Mouse (Mus musculus) neural tube, embryonic 13.5 days (tissue): ENCODE measurements around the gene Ttll11. TPM values are rescaled to one million over a fixed set of nuclear protein-coding genes. Genes with fewer than 3 reads are reported as not detected.
A peak's percentile ranks its signal among the peaks of the same experiment; 100 is the strongest.

Source experiments
- ATAC-seq: fragments of 200-750 bp; cut with Nextera tagmentation; 2 replicates; pipeline ENCODE4 v1.8.0; 2017; ENCODE audit warnings: low read depth, mild to moderate bottlenecking, moderate TSS enrichment, moderate library complexity
- H3K27ac ChIP-seq: fragments of 300-500 bp; sonication (generic); replicated peaks from 2 replicates; pipeline ENCODE4 v1.5.1; 2015; ENCODE audit warnings: moderate library complexity, mild to moderate bottlenecking, inconsistent platforms
- H3K27me3 ChIP-seq: fragments of 300-500 bp; sonication (generic); 2 replicates; pipeline ENCODE4 v1.6.1; 2015; ENCODE audit warnings: mild to moderate bottlenecking, inconsistent platforms
- H3K36me3 ChIP-seq: fragments of 300-500 bp; sonication (generic); 2 replicates; pipeline ENCODE4 v1.6.1; 2015; ENCODE audit warnings: mild to moderate bottlenecking, inconsistent platforms
- H3K4me1 ChIP-seq: fragments of 300-500 bp; sonication (generic); replicated peaks from 2 replicates; pipeline ENCODE4 v1.6.1; 2015; ENCODE audit warnings: inconsistent platforms
- H3K4me2 ChIP-seq: fragments of 300-500 bp; sonication (generic); 2 replicates; pipeline ENCODE4 v1.6.1; 2015; ENCODE audit warnings: inconsistent platforms, mild to moderate bottlenecking, moderate library complexity
- H3K4me3 ChIP-seq: fragments of 300-500 bp; sonication (generic); 2 replicates; pipeline ENCODE4 v1.5.1; 2015; ENCODE audit warnings: mild to moderate bottlenecking, inconsistent platforms
- H3K9ac ChIP-seq: fragments of 300-500 bp; sonication (generic); 2 replicates; pipeline ENCODE4 v1.6.1; 2015; ENCODE audit warnings: moderate library complexity, mild to moderate bottlenecking, inconsistent platforms
- H3K9me3 ChIP-seq: fragments of 300-500 bp; sonication (generic); 2 replicates; pipeline ENCODE4 v1.6.1; 2016; ENCODE audit warnings: inconsistent platforms
- WGBS: fragments of 180-500 bp; shearing (Covaris S2); methylation state at CpG from one replicate; pipeline ENCODE4 v1.1.7; 2015; 5-methylcytosine and 5-hydroxymethylcytosine counted together
- polyA plus RNA-seq: library from polyadenylated mRNA; unstranded; fragments of >200 nt; fragmentation: Nextera tagmentation; extraction: Ambion mirVana; gene quantifications from 2 replicates; pipeline ENCODE4 v1.2.1, GENCODE M21; 2015

Ttll11 gene
- polyA plus RNA-seq, 1 experiment from 2014 or later: 5.1 TPM

DNA sequence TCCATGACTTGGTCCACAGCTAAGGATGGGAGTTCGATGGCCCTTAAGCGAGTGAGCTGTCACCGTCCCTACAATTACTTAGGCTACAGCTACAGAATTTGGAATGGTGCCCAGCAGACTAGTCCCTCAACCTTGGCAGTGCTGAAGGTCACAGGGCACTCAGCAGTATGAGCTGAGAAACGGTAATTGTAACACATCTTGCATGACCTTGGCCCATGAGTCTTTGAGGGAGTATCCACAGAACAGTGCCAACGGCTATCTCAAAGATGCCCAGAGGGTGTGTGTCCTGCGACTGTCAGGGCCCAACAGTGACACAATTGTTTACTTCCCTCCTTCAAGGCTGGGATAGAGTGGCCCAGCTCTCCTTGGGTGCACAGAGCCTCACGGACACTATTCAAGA is 118.5 kb downstream of the Ttll11 start:
- peaks cover 17% of the 10 kb centered on the region for H3K4me1 ChIP-seq
- no peak overlapping the region for H3K9ac ChIP-seq
- no peak overlapping the region for H3K4me2 ChIP-seq
- H3K36me3 ChIP-seq: no peaks in the 10 kb centered on the region
- H3K4me3 ChIP-seq: no peak overlapping the region
- ATAC-seq: no peak
- no peaks in the 10 kb centered on the region for H3K9me3 ChIP-seq
- no peak overlapping the region for H3K27ac ChIP-seq
- WGBS: 81% methylated on average over 7 of the region's 7 CpGs
- H3K27me3 ChIP-seq: no peaks in the 10 kb centered on the region; the same call in 1 of the 2 replicates

GRCm38 (mm10) chr2:35860394-35860744 is 119.3 kb downstream of the Ttll11 start:
- Histone ChIP-seq H3K9ac (no peak overlapping the region), H3K4me3 (no peak overlapping the region), H3K4me1 (peaks cover 17% of the 10 kb centered on the region), H3K27ac (no peak overlapping the region), H3K36me3 (no peaks in the 10 kb centered on the region), H3K4me2 (no peak overlapping the region), H3K27me3 (no peaks in the 10 kb centered on the region; the same call in 1 of the 2 replicates), H3K9me3 (no peaks in the 10 kb centered on the region)
- 0 out of 2 replicates have a peak, but pooled peaks have one; percentile 14 for ATAC-seq
- 50% methylated on average over 10 of the region's 10 CpGs for WGBS

DNA sequence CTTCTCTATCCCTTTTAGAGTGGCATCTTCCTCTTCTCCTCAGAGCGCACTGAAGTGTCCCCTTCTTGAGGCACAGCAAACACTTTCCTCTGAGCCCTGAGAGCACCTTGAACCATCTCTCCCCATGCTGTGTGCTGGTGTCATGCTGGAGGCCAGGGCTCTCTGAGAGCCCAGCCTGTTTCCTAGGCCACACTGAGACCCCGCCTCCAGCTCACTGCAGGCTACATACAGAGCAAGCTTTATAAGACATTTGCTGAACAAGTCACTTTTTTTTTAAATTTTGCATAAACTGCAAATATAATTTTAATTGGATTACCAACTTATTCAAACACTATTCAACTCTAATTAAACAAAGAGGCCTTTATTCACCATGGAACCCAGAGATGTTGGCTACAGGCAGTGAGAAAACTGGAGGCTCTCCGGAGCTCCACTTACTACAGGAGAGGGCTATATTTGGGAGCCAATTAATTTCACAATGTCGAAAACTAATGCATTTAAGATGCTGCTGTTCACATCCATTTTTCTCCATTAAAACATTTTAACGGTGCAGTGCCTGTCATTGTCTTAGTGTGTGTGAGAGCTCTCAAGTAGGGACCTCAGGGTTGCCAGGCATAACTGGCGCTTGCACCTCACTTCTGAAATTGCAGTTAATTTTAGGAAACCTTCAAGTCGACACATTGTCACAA is 119.9 kb downstream of the Ttll11 start:
- Histone ChIP-seq H3K9ac (no peak overlapping the region), H3K27ac (no peak overlapping the region), H3K9me3 (no peaks in the 10 kb centered on the region), H3K4me3 (no peak overlapping the region), H3K4me1 (peaks cover 17% of the 10 kb centered on the region), H3K27me3 (no peaks in the 10 kb centered on the region; the same call in 1 of the 2 replicates), H3K36me3 (no peaks in the 10 kb centered on the region), H3K4me2 (no peak overlapping the region)
- 69% methylated on average over 7 of the region's 7 CpGs for WGBS
- ATAC-seq: 0 out of 2 replicates have a peak, but pooled peaks have one; percentile 52

DNA sequence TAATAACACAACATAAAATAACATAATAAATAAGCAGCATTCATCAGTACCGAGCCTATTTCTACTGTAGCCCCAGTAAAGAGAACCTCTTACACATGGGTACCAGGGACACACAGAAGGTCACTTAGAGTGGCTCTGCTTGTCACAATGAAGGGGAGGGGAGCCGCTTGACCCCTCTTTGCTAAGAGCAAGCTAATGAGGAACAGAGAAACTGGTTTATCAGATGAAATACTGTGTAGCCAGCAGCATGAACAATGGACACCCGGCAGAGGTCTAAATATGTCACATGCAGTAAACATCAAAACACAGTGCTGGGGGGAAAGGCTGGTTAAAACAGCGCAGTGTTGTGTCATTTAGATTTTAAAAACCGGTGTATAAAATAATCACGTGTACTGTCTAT is 121.4 kb downstream of the Ttll11 start:
- Histone ChIP-seq H3K9me3 (no peaks in the 10 kb centered on the region), H3K27ac (no peak overlapping the region), H3K27me3 (no peaks in the 10 kb centered on the region; the same call in 1 of the 2 replicates), H3K4me3 (no peak overlapping the region), H3K4me2 (no peak overlapping the region), H3K9ac (no peak overlapping the region), H3K36me3 (no peaks in the 10 kb centered on the region), H3K4me1 (peaks cover 13% of the 10 kb centered on the region)
- ATAC-seq: no peak
- 79% methylated on average over 6 of the region's 6 CpGs for WGBS

DNA sequence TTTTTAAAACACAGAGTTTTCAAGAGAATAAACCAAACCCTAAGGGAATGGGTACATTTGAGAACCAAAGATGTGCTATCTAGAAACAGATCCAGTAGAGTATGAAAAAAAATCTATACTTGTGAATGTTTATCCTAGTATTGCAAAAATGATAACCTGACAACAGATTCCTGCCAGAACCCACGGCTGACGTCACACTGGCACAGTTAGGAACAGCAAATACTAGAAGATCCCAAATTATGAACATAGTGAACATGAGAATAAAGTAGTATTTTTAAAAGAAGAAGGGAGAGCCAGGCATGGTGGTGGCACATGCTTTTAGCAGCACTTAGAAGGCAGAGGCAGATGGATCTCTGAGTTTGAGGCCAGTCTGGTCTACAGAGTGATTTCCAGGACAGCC is 122.8 kb downstream of the Ttll11 start:
- Histone ChIP-seq H3K27ac (no peak overlapping the region), H3K9me3 (no peaks in the 10 kb centered on the region), H3K36me3 (no peaks in the 10 kb centered on the region), H3K4me2 (no peak overlapping the region), H3K4me1 (peaks cover 22% of the 10 kb centered on the region), H3K9ac (no peak overlapping the region), H3K4me3 (no peak overlapping the region), H3K27me3 (no peaks in the 10 kb centered on the region; the same call in 1 of the 2 replicates)
- no peak for ATAC-seq
- WGBS: 86% methylated on average over 2 of the region's 2 CpGs

DNA sequence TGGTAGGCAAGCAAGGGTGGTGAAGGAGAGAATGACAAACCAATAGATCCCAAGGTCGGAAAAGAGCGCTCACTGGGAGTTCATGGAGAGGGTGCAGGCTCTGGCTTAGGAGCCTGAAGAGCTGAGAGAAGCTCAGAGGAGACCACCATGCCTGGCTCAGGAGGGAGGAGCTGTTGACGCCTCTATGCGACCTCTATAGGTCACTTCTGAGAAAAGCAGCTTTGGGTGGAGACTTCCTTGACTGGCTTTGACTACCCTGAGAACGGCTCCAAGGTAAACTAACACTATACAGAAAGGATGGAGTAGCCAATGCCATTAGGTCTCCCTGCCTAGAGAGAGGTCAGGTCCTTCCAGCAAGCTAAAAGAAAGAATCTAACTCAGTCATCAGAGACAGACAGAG is 124.8 kb downstream of the Ttll11 start:
- no peak for ATAC-seq
- H3K27me3 ChIP-seq: no peaks in the 10 kb centered on the region
- H3K9ac ChIP-seq: no peak overlapping the region
- no peaks in the 10 kb centered on the region for H3K9me3 ChIP-seq
- 33% methylated on average over 5 of the region's 5 CpGs for WGBS
- H3K27ac ChIP-seq: no peak overlapping the region
- H3K36me3 ChIP-seq: no peaks in the 10 kb centered on the region
- H3K4me1 ChIP-seq: peaks cover 25% of the 10 kb centered on the region
- no peak overlapping the region for H3K4me3 ChIP-seq
- no peak overlapping the region for H3K4me2 ChIP-seq

DNA sequence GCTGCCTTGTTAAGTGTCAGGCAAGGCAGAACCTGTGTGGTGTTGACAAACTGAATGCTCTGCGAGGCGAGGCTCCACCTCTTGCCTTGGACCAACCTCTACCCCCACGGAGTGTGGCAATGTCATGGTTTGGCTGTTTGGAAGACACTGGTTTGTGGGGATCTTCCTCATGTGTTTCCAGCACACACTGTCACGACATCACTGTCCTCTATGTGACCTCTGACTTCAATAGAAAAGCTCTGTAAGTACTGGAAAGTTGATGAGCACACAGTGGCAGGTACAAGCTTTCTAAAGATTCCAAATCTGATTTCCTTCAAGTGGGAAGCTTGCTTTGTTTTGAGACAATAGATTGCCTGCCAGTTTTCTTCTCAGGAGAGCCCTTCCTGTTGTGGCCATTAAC is 126.7 kb downstream of the Ttll11 start:
- H3K36me3 ChIP-seq: no peaks in the 10 kb centered on the region
- no peak overlapping the region for H3K27ac ChIP-seq
- no peak overlapping the region for H3K4me3 ChIP-seq
- no peaks in the 10 kb centered on the region for H3K9me3 ChIP-seq
- no peak for ATAC-seq
- H3K27me3 ChIP-seq: no peaks in the 10 kb centered on the region
- no peak overlapping the region for H3K9ac ChIP-seq
- peaks cover 26% of the 10 kb centered on the region for H3K4me1 ChIP-seq
- WGBS: 80% methylated on average over 4 of the region's 4 CpGs
- no peak overlapping the region for H3K4me2 ChIP-seq

DNA sequence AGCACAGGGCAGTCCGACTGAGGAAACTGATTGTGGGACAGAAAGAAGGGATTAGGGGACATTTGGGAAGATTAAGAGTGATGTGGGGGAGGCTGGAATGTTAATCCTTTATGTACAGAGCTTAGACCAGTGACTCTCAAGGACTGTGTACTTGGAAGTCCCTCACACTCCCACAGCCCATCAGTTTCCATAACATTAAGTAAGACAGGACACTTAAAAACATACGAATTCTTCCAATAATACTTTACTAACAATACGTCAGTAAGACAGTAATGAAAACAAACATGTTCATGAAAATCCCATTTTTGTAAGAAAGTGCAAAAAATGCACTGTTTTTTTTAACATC is 127.6 kb downstream of the Ttll11 start:
- Histone ChIP-seq H3K27ac (0 out of 2 replicates have a peak overlapping the region, but pooled peaks have one; percentile 29), H3K4me2 (no peak overlapping the region), H3K27me3 (no peaks in the 10 kb centered on the region), H3K9me3 (no peaks in the 10 kb centered on the region), H3K4me1 (peaks cover 26% of the 10 kb centered on the region), H3K9ac (no peak overlapping the region), H3K36me3 (no peaks in the 10 kb centered on the region), H3K4me3 (no peak overlapping the region)
- 67% methylated on average over 3 of the region's 3 CpGs for WGBS
- ATAC-seq: no peak

DNA sequence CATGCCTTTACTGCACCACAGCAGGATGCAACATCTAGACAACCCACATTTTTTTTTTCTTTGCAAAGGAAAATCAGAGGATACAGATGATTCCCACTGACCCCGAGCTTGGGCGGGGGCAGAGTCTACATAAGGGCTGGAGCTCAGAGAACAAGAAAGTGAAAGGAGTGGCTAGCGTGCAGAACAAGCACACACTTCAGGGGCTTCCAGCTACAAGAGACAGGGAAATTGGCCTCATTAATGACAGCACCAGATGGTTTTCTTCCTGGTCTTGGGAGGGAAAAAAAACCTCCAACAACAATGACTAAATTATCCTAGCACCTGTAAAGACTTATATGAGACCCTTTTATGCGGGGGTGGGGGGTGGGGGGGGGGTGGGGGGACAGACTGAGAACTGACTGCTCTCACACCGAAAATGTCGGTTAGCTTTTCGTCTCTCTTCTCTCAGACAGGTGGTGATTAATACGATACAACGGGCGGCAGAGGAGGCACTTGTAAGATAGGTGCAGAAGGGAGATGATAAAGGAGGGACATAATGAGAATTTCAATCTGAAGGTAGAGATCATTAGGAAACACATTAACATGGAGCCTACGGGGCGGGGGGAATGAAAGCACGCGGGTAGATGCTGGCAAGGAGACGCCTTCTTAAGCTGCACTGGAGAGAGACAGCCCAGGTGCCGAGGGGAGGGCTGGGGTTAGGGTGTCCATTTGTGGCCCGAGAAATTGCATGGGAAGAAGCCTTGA is 128.1 kb downstream of the Ttll11 start:
- no peak for ATAC-seq
- WGBS: 45% methylated on average over 17 of the region's 17 CpGs
- 0 out of 2 replicates have a peak overlapping the region, but pooled peaks have one; percentile 31 for H3K9ac ChIP-seq
- H3K27me3 ChIP-seq: no peaks in the 10 kb centered on the region
- no peaks in the 10 kb centered on the region for H3K9me3 ChIP-seq
- 0 out of 2 replicates have a peak overlapping the region, but pooled peaks have one; percentile 52 for H3K27ac ChIP-seq
- H3K4me3 ChIP-seq: no peak overlapping the region
- peaks cover 26% of the 10 kb centered on the region for H3K4me1 ChIP-seq
- H3K4me2 ChIP-seq: no peak overlapping the region
- H3K36me3 ChIP-seq: no peaks in the 10 kb centered on the region

DNA sequence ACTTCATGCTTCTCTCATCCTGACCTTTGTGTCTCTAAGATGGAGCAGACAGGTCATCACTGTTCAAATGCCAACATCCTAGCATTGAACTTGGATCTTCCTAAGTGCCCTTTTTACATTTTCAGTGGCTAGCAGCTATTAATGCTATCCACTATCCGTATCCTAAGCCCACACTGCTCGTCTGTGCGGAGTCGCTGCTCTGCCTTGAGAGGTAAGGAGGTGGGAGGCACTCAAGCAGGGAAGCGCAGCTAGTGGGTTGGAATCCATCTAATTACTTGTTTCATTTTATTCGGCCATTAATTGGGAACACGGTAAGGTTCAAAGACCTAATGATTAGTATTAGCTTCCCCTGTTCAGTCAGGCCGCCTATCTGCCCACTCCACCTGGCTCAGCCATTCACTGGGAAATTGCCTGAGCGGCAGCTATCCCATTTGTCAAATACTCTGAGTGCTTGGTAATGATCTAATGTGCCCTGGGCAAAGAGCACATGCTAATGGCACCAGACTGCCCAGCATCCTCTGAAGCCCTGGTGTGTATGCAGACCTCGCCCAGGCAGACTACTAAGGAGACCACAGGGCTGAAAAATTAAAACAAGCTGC is 130.0 kb downstream of the Ttll11 start:
- Histone ChIP-seq H3K9ac (no peak overlapping the region), H3K4me3 (no peak overlapping the region), H3K36me3 (no peaks in the 10 kb centered on the region), H3K27me3 (no peaks in the 10 kb centered on the region), H3K4me1 (peaks cover 38% of the 10 kb centered on the region), H3K4me2 (no peak overlapping the region), H3K27ac (peak overlapping the region; percentile 56), H3K9me3 (no peaks in the 10 kb centered on the region)
- 34% methylated on average over 10 of the region's 10 CpGs for WGBS
- ATAC-seq: peak; percentile 38; the same call in 1 of the 2 replicates

- Histone ChIP-seq H3K27ac (peak overlapping the region; percentile 38), H3K27me3 (no peaks in the 10 kb centered on the region), H3K4me1 (peaks cover 41% of the 10 kb centered on the region), H3K9me3 (no peaks in the 10 kb centered on the region), H3K36me3 (no peaks in the 10 kb centered on the region), H3K4me2 (no peak overlapping the region), H3K4me3 (no peak overlapping the region), H3K9ac (no peak overlapping the region)
- no peak for ATAC-seq
- 34% methylated on average over 11 of the region's 11 CpGs for WGBS
Observed at GRCm38 (mm10) chr2:35845611-35846504, 133.9 kb downstream of the Ttll11 start.
